26 mouse cellular contexts compared by ENCODE assay signal in genomic region chr10:31518210-31518609, GRCm38 (mm10).
A peak's percentile ranks its signal among the peaks of the same experiment; 100 is the strongest.
DNase-seq lines count a peak whose midpoint lies in the region; ATAC-seq and TF ChIP-seq lines count a peak whose summit lies in the region.
"Had no signal": no experiment of that assay in that cellular context is flagged by ENCODE, and none has a peak within 500 bp of the region (broad histone marks: within the 10 kb centered on the region; RNA-seq: fewer than 3 reads in every experiment).

No protein-coding gene starts in this region.

- no peak overlapping the region for H3K27ac ChIP-seq in heart, embryonic 12.5 days (ENCODE audit: poor library complexity, severe bottlenecking)
- H3K27ac ChIP-seq in CH12.LX (ENCODE audit: insufficient read depth, low read depth) = no peak overlapping the region
- H3K27ac ChIP-seq: embryonic facial prominence, embryonic 13.5 days; embryonic facial prominence, embryonic 15.5 days; forebrain, embryonic 10.5 days; forebrain, embryonic 12.5 days had no signal

- no peak overlapping the region for H3K4me2 ChIP-seq in heart, embryonic 12.5 days
- no peak overlapping the region for H3K4me2 ChIP-seq in CH12.LX (ENCODE audit: insufficient read depth, low read depth, poor library complexity, severe bottlenecking)
- H3K4me2 ChIP-seq: embryonic facial prominence, embryonic 13.5 days; embryonic facial prominence, embryonic 15.5 days; forebrain, embryonic 12.5 days had no signal

- TF ChIP-seq POLR2A in CH12.LX (IDR thresholded peaks at IDR 0.05; ENCODE audit: low read depth, low read length) = no peak

- H3K4me3 ChIP-seq in heart, embryonic 12.5 days = no peak overlapping the region
- H3K4me3 ChIP-seq in CH12.LX (replicated peaks in 1 of 3; ENCODE audit: low read depth in 2 of 3, low read length in 2 of 3, poor library complexity in 1 of 3) = no peak overlapping the region
- H3K4me3 ChIP-seq: embryonic facial prominence, embryonic 13.5 days; embryonic facial prominence, embryonic 15.5 days; erythroblast, embryonic 14.5 days; forebrain, embryonic 10.5 days; forebrain, embryonic 12.5 days had no signal

- H3K36me3 ChIP-seq in heart, embryonic 12.5 days = 0 out of 2 replicates have a peak, but pooled peaks cover 4% of the 10 kb centered on the region
- no peaks in the 10 kb centered on the region for H3K36me3 ChIP-seq in CH12.LX (replicated peaks in 1 of 2; ENCODE audit: control insufficient read depth in 1 of 2, insufficient read depth in 1 of 2, low read length in 1 of 2)
- H3K36me3 ChIP-seq: forebrain, embryonic 12.5 days; G1E had no signal

- TF ChIP-seq CTCF in CH12.LX (conservative IDR thresholded peaks at IDR 0.05 in 1 of 2, IDR thresholded peaks at IDR 0.05 in 1 of 2; ENCODE audit: low read depth in 2 of 2, low read length in 2 of 2) = no peak

- no peak for TF ChIP-seq EP300 in CH12.LX (IDR thresholded peaks at IDR 0.05; ENCODE audit: low read length)

- ATAC-seq in heart, embryonic 12.5 days (ENCODE audit: insufficient number of reproducible peaks, low FRiP score) = no peak
- 0 out of 2 replicates have a peak, but pooled peaks have one; percentile 23 for ATAC-seq in granulocyte monocyte progenitor cell, adult 5-6 weeks (replicated peaks; ENCODE audit: poor library complexity, severe bottlenecking)
- ATAC-seq: activated CD4-positive, CD25-positive, alpha-beta regulatory T cell, adult 4 months; CD4-positive, CD25-positive, alpha-beta regulatory T cell, adult 4 months; forebrain, embryonic 14.5 days; forebrain, embryonic 16.5 days; Patski had no signal

- WGBS in heart, embryonic 12.5 days = 86% methylated on average over 4 of the region's 4 CpGs

- no peaks in the 10 kb centered on the region for H3K9me3 ChIP-seq in heart, embryonic 12.5 days (replicated peaks)
- H3K9me3 ChIP-seq in CH12.LX (replicated peaks; ENCODE audit: low read length) = no peaks in the 10 kb centered on the region
- H3K9me3 ChIP-seq: embryonic facial prominence, embryonic 13.5 days; embryonic facial prominence, embryonic 15.5 days; forebrain, embryonic 10.5 days; forebrain, embryonic 12.5 days; G1E had no signal

- no peaks in the 10 kb centered on the region for H3K4me1 ChIP-seq in heart, embryonic 12.5 days (replicated peaks)
- H3K4me1 ChIP-seq in CH12.LX (ENCODE audit: control insufficient read depth in 1 of 2, insufficient read depth in 2 of 2) = 0 out of 4 replicates have a peak, but pooled peaks cover 0 to 3% of the 10 kb centered on the region in 2 experiments
- H3K4me1 ChIP-seq: embryonic facial prominence, embryonic 13.5 days; embryonic facial prominence, embryonic 15.5 days; forebrain, embryonic 10.5 days had no signal

- no peaks in the 10 kb centered on the region for H3K79me2 ChIP-seq in CH12.LX (replicated peaks; ENCODE audit: control insufficient read depth, extremely low read depth, insufficient read depth, poor library complexity, severe bottlenecking)

- H3K27me3 ChIP-seq in heart, embryonic 12.5 days (replicated peaks) = no peaks in the 10 kb centered on the region
- no peaks in the 10 kb centered on the region for H3K27me3 ChIP-seq in CH12.LX (replicated peaks)
- H3K27me3 ChIP-seq: embryonic facial prominence, embryonic 13.5 days; embryonic facial prominence, embryonic 15.5 days; forebrain, embryonic 12.5 days; Patski had no signal

- dilution Hi-C loops in CH12.LX (cut with MboI; ENCODE audit: extremely low pct_ligation_motif_present, extremely low pct_unique_long_range_greater_than_20kb, low sequenced_read_pairs) = no loop called here

- DNase-seq in heart, adult 11 months = peak; percentile 86
- no peak for DNase-seq in CH12.LX (ENCODE audit: extremely low read depth)
- no peak for DNase-seq in right cerebral cortex, adult 18-20 months
- DNase-seq in embryo, embryonic 9.5 days (ENCODE audit: extremely low spot score) = no peak
- DNase-seq: adrenal gland, adult 8-10 months; adrenal gland, postnatal 14 days; adrenal gland, postnatal 36 days; B cell, adult 2 months; cerebellum, adult 11-12 months; cerebellum, adult 2 months; cerebellum, adult 9-10 months; cerebellum, postnatal 14 days; cerebellum, postnatal 36 days had no signal

- in situ Hi-C loops in CH12.LX (cut with MboI; ENCODE audit: low pct_ligation_motif_present, low pct_unique_long_range_greater_than_20kb, low sequenced_read_pairs) = no loop called here

- TF ChIP-seq RAD21 in CH12.LX (IDR thresholded peaks at IDR 0.05; ENCODE audit: low read depth, low read length) = no peak

- no peak overlapping the region for H3K9ac ChIP-seq in heart, embryonic 12.5 days
- no peak overlapping the region for H3K9ac ChIP-seq in CH12.LX (ENCODE audit: insufficient read depth, low read depth)
- H3K9ac ChIP-seq: embryonic facial prominence, embryonic 13.5 days; embryonic facial prominence, embryonic 15.5 days; forebrain, embryonic 12.5 days had no signal

TF ChIP-seq in CH12.LX, 34 proteins besides CTCF, POLR2A, EP300 and RAD21:
- no peak for TF ChIP-seq ELF1 (IDR thresholded peaks at IDR 0.05; ENCODE audit: low read depth, low read length)
- TF ChIP-seq MEF2A (IDR thresholded peaks at IDR 0.05; ENCODE audit: borderline replicate concordance, low read depth, low read length) = no peak
- peak; percentile 49; the same call in 1 of the 2 replicates for TF ChIP-seq MAFK (IDR thresholded peaks at IDR 0.05; ENCODE audit: insufficient replicate concordance, low read length)
